Mouse (Mus musculus): Measurements from ENCODE around the gene R3hdm2. TPM values are rescaled to one million over a fixed set of nuclear protein-coding genes. Genes with fewer than 3 reads are reported as not detected.

R3hdm2 gene
- total and polyA plus RNA-seq, 3 experiments: 8.2 to 60.6 TPM; not detected in 1

GRCm38 (mm10) chr10:127488856-127489255 lies 108.7 kb downstream of the R3hdm2 start:
- Histone ChIP-seq H3K27me3 (ENCODE audit: control insufficient read depth in 1 of 2, insufficient read depth in 2 of 2, low read length in 2 of 2) (no peaks in the 10 kb centered on the region), H3K9me3 (replicated peaks; ENCODE audit: insufficient read depth, low read length) (no peaks in the 10 kb centered on the region), H3K79me2 (ENCODE audit: control insufficient read depth, insufficient read depth, low read length, poor library complexity) (no peaks in the 10 kb centered on the region), H3K27ac (ENCODE audit: control insufficient read depth, low read depth, low read length) (no peak overlapping the region), H3K4me1 (ENCODE audit: control insufficient read depth in 1 of 2, insufficient read depth in 2 of 2, low read length in 2 of 2) (no peaks in the 10 kb centered on the region), H3K4me3 (ENCODE audit: control insufficient read depth in 1 of 2, insufficient read depth in 1 of 2, low read depth in 2 of 2, low read length in 2 of 2) (no peak overlapping the region), H3K9ac (ENCODE audit: control insufficient read depth, low read depth, low read length, poor library complexity, severe bottlenecking) (no peak overlapping the region), H3K36me3 (ENCODE audit: control insufficient read depth in 1 of 2, insufficient read depth in 2 of 2, low read length in 2 of 2) (peaks cover 0 to 5% of the 10 kb centered on the region in 2 experiments; a peak in 2 of 4 replicates)
- no peak for TF ChIP-seq POLR2AphosphoS5 (IDR thresholded peaks at IDR 0.05; ENCODE audit: borderline replicate concordance, low read depth, low read length)
- TF ChIP-seq HCFC1 (IDR thresholded peaks at IDR 0.05; ENCODE audit: low read depth, low read length): no peak
- no peak for TF ChIP-seq TCF12 (IDR thresholded peaks at IDR 0.05; ENCODE audit: low read depth, low read length)
- TF ChIP-seq POLR2AphosphoS2 (IDR thresholded peaks at IDR 0.05; ENCODE audit: low read length): no peak
- TF ChIP-seq E2F4 (IDR thresholded peaks at IDR 0.05; ENCODE audit: borderline replicate concordance, low read depth, low read length): no peak
- TF ChIP-seq ELF1 (IDR thresholded peaks at IDR 0.05; ENCODE audit: low read depth, low read length): no peak
- TF ChIP-seq UBTF (IDR thresholded peaks at IDR 0.05; ENCODE audit: borderline replicate concordance, insufficient read depth, low read depth, low read length): no peak
- DNase-seq (ENCODE audit: low read depth, low spot score): no peak

DNA sequence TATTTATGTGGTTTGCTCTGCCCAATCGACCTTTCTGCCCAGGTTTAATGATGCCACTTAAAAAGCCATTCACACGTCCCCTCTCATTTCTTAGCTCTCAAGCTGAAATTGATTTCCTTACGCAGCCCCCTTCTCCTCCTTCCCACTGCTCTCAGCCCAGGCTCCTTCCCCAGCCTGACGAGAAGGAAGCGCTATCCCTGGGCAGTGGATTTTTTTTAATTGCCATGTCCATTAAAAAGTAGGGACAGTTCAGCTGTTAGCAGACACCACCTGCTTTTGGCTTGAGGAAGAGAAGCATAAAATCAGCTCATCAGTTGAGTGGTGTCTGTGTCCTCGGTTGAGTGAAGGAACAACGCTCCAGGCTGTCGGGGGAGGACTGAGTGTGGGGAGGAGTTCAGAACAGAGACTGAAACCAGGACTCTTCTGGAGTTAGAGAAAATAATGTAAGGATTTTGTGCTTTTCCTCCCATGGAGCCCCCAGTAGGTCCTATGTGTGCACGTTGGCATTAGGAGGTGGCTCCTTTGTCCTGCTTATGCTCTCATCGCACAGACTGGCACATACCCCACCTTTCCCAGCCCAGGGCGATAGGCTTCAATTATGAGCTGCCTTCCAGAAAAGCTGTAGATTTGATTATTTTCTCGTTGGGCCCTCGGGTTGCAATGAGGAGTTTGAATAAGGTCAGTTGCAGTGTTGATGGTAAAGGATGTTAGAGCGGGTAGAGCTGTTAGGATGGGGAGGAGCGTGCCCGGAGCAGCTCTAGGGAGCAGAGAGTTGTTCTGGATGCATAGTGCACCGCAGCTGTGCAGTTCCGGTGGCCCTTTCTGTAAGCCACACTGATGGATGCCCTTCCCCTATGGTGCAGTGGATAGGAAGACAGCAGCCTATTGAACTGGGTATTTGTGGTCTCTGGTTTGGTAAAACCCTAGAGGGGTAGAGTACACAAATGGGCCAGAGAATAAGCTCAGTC lies 110.3 kb downstream of the R3hdm2 start:
- Histone ChIP-seq H3K27me3 (ENCODE audit: control insufficient read depth in 1 of 2, insufficient read depth in 2 of 2, low read length in 2 of 2) (no peaks in the 10 kb centered on the region), H3K4me1 (ENCODE audit: control insufficient read depth in 1 of 2, insufficient read depth in 2 of 2, low read length in 2 of 2) (no peaks in the 10 kb centered on the region), H3K9me3 (replicated peaks; ENCODE audit: insufficient read depth, low read length) (no peaks in the 10 kb centered on the region), H3K9ac (ENCODE audit: control insufficient read depth, low read depth, low read length, poor library complexity, severe bottlenecking) (no peak overlapping the region), H3K36me3 (ENCODE audit: control insufficient read depth in 1 of 2, insufficient read depth in 2 of 2, low read length in 2 of 2) (peaks cover 0 to 5% of the 10 kb centered on the region in 2 experiments; a peak in 2 of 4 replicates), H3K27ac (ENCODE audit: control insufficient read depth, low read depth, low read length) (no peak overlapping the region), H3K4me3 (ENCODE audit: control insufficient read depth in 1 of 2, insufficient read depth in 1 of 2, low read depth in 2 of 2, low read length in 2 of 2) (no peak overlapping the region), H3K79me2 (ENCODE audit: control insufficient read depth, insufficient read depth, low read length, poor library complexity) (no peaks in the 10 kb centered on the region)
- DNase-seq (ENCODE audit: low read depth, low spot score): no peak
- TF ChIP-seq KAT2A (conservative IDR thresholded peaks at IDR 0.05; ENCODE audit: low read depth, low read length) (no peak), MAX (IDR thresholded peaks at IDR 0.05; ENCODE audit: low read length) (no peak), CHD1 (IDR thresholded peaks at IDR 0.05; ENCODE audit: low read depth, low read length) (no peak), POLR2A (IDR thresholded peaks at IDR 0.05; ENCODE audit: control insufficient read depth in 1 of 2, insufficient read depth in 1 of 2, low read depth in 1 of 2, low read length in 2 of 2, poor library complexity in 1 of 2) (no peak), ZMIZ1 (IDR thresholded peaks at IDR 0.05; ENCODE audit: low read depth, low read length) (no peak), MXI1 (IDR thresholded peaks at IDR 0.05; ENCODE audit: low read depth, low read length) (no peak), TAL1 (IDR thresholded peaks at IDR 0.05; ENCODE audit: low read length) (no peak), ELF1 (IDR thresholded peaks at IDR 0.05; ENCODE audit: low read depth, low read length) (no peak), MEF2A (IDR thresholded peaks at IDR 0.05; ENCODE audit: extremely low read depth, insufficient replicate concordance, low read depth, low read length, poor library complexity, severe bottlenecking) (no peak)

Measured in MEL (cell line).